Mouse (Mus musculus): ENCODE data around the gene Catsperz.

- no peak for TF ChIP-seq POLR2A (IDR thresholded peaks at IDR 0.05; ENCODE audit: insufficient read length, low read depth)
- no peak for TF ChIP-seq POLR2AphosphoS2 (IDR thresholded peaks at IDR 0.05; ENCODE audit: insufficient read length, low read depth)
- no peak for TF ChIP-seq MAX (IDR thresholded peaks at IDR 0.05; ENCODE audit: low read depth)
- no peak for TF ChIP-seq E2F4 (IDR thresholded peaks at IDR 0.05; ENCODE audit: insufficient read depth)
Observed at GRCm38 (mm10) chr19:6872701-6873100, 52.5 kb downstream of the Catsperz start.
